Mouse (Mus musculus) cerebellum, adult 2 months (tissue): ENCODE data around the gene Ift57. TPM values are rescaled to one million over a fixed set of nuclear protein-coding genes. Genes with fewer than 3 reads are reported as not detected.

Experiments used
- DNase-seq, 2 experiments: peaks; one replicate each; pipeline ENCODE4 v3.0.0; 2021
- H3K27ac ChIP-seq: fragments of 200-500 bp; 2 replicates; pipeline ENCODE4 v1.5.1; 2012; ENCODE audit warnings: low read length, control low read depth, inconsistent platforms; ENCODE audit not compliant: insufficient read depth
- H3K27me3 ChIP-seq: fragments of 200-500 bp; 2 replicates; pipeline ENCODE4 v1.6.1; 2012; ENCODE audit warnings: inconsistent platforms, mild to moderate bottlenecking, low read length, moderate library complexity; ENCODE audit not compliant: control insufficient read depth, insufficient read depth
- H3K4me1 ChIP-seq: fragments of 200-500 bp; 2 replicates; pipeline ENCODE4 v1.6.1; 2011; ENCODE audit warnings: low read length; ENCODE audit not compliant: control insufficient read depth, insufficient read depth
- H3K4me3 ChIP-seq: fragments of 200-500 bp; replicated peaks from 2 replicates; pipeline ENCODE3; 2011; ENCODE audit warnings: mild to moderate bottlenecking, low read depth, low read length, control low read depth; ENCODE audit not compliant: insufficient read depth
- CTCF ChIP-seq: fragments of 200-500 bp; IDR thresholded peaks from 2 replicates; pipeline ENCODE4 v1.5.1; 2011; ENCODE audit warnings: low read depth, mild to moderate bottlenecking, control low read depth, low read length, moderate library complexity, borderline replicate concordance; ENCODE audit not compliant: insufficient read depth
- POLR2A ChIP-seq: fragments of 200-500 bp; IDR thresholded peaks from 2 replicates; pipeline ENCODE4 v1.6.1; 2011; ENCODE audit warnings: low read length, control low read depth, borderline replicate concordance; ENCODE audit not compliant: insufficient read depth
- WGBS: fragments of 180-500 bp; shearing (Covaris S2); methylation state at CpG from one replicate; pipeline ENCODE4 v1.1.7; 2018; 5-methylcytosine and 5-hydroxymethylcytosine counted together
- polyA plus RNA-seq: library from polyadenylated mRNA; depleted of rRNA; stranded (reverse); fragments of >200 nt; gene quantifications from 2 replicates; pipeline ENCODE4 v1.2.3, GENCODE M21; 2012

The Ift57 gene
- polyA plus RNA-seq, 1 experiment: 39.0 TPM

DNA sequence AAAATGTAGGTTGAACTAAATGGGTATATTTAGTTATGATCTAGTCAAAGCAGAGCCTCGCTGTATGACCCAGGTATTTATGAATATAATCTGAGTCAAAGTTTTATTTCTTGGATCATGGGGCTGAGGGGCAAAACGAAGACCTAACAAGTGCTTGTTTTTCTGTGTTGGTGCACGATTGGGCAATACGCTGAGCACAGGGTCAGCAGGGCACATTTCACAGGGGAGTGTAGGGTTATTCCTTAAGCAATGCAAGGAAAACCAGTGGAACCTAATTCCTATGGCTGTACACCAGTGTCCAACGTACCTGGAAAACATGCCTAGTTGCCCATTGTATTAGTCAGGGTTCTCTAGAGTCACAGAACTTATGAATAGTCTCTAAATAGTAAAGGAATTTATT is 88.7 kb downstream of the Ift57 start:
- Histone ChIP-seq H3K4me3 (no peak overlapping the region), H3K27me3 (no peaks in the 10 kb centered on the region), H3K4me1 (no peaks in the 10 kb centered on the region), H3K27ac (no peak overlapping the region)
- TF ChIP-seq CTCF: no peak
- TF ChIP-seq POLR2A: no peak
- DNase-seq: no peak
- 92% methylated on average over 5 of the region's 5 CpGs for WGBS

DNA sequence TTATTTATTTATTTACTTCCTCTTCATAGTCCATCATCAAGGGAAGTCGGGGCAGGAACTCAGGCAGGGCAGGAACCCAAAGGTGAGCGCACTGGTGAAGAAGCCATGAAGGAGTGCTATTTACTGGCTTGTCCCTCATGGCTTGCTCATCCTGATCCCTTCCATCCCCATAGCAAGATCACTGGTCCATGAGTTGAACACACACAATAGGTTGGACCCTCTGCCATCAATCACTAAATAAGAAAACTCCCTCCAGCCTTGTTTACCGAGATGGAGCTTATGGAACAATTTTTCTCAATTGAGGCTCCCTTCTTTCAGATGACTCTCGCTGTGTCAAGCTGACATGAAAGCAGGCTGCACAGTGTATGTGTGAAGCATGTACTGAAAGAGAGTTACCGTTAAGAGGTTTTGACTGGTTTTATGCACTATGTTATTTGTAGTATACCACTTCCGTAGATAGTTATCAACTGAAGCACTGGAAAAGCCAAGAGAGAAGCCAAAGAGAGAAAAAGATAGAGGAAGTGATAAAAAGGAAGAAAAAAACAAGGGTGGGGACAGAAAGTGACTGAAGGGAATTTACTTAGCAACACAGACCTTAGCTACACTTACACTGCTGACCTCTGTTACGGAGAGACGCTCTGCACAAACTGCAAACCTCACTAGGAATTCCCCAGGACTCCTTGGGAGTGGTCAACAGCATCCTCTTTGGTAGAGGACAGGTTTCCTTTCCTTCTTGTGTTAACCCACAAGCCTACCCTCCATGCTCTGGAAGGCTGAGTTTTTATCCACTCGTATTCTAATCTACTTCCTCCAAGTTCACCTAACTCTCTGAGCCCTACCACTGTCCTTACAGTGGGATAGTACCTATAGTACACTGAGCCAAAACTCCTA is 91.8 kb downstream of the Ift57 start:
- no peak for DNase-seq
- Histone ChIP-seq H3K4me3 (no peak overlapping the region), H3K4me1 (no peaks in the 10 kb centered on the region), H3K27ac (no peak overlapping the region), H3K27me3 (no peaks in the 10 kb centered on the region)
- WGBS: 87% methylated on average over 9 of the region's 9 CpGs
- TF ChIP-seq POLR2A (no peak), CTCF (no peak)

- H3K4me1 ChIP-seq: no peaks in the 10 kb centered on the region
- DNase-seq: no peak
- WGBS: 37% methylated on average over 9 of the region's 9 CpGs
- no peak for TF ChIP-seq POLR2A
- TF ChIP-seq CTCF: no peak
- H3K27ac ChIP-seq: no peak overlapping the region
- H3K4me3 ChIP-seq: no peak overlapping the region
- H3K27me3 ChIP-seq: no peaks in the 10 kb centered on the region
Measured at GRCm38 (mm10) chr16:49792446-49792878, 93.4 kb downstream of the Ift57 start.

GRCm38 (mm10) chr16:49793596-49793995 is 94.6 kb downstream of the Ift57 start:
- H3K27me3 ChIP-seq: no peaks in the 10 kb centered on the region
- no peak overlapping the region for H3K4me3 ChIP-seq
- no peaks in the 10 kb centered on the region for H3K4me1 ChIP-seq
- 95% methylated on average over 9 of the region's 9 CpGs for WGBS
- no peak for TF ChIP-seq CTCF
- TF ChIP-seq POLR2A: no peak
- H3K27ac ChIP-seq: no peak overlapping the region
- no peak for DNase-seq

DNA sequence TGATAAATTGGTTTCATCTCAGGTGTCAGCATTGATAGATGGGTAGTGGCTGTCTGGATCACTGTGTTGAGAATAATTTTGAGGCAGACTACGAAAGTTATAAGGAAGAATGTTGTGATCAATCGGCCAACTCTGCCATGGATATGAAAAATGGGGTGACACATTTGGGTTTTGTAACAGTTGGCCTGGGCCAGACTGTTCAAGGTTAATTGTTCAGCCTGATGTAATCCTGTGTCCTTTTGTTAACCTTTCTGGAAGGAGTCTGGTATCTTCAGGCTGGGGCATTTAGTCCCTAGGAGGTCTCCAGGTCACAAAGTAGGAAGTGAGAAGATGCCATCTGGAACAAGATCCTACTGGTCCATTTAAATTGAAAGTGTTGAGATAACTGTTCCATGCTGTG is 97.2 kb downstream of the Ift57 start:
- no peak for DNase-seq
- no peak for TF ChIP-seq CTCF
- no peak for TF ChIP-seq POLR2A
- H3K4me1 ChIP-seq: no peaks in the 10 kb centered on the region
- H3K27me3 ChIP-seq: no peaks in the 10 kb centered on the region
- H3K27ac ChIP-seq: no peak overlapping the region
- H3K4me3 ChIP-seq: no peak overlapping the region
- WGBS: 96% methylated on average over 2 of the region's 2 CpGs

- Histone ChIP-seq H3K27me3 (no peaks in the 10 kb centered on the region), H3K4me3 (no peak overlapping the region), H3K4me1 (no peaks in the 10 kb centered on the region), H3K27ac (no peak overlapping the region)
- TF ChIP-seq POLR2A (no peak), CTCF (no peak)
- DNase-seq: no peak
- WGBS: 88% methylated on average over 2 of the region's 2 CpGs
Measured at GRCm38 (mm10) chr16:49796954-49797353, 97.9 kb downstream of the Ift57 start.

DNA sequence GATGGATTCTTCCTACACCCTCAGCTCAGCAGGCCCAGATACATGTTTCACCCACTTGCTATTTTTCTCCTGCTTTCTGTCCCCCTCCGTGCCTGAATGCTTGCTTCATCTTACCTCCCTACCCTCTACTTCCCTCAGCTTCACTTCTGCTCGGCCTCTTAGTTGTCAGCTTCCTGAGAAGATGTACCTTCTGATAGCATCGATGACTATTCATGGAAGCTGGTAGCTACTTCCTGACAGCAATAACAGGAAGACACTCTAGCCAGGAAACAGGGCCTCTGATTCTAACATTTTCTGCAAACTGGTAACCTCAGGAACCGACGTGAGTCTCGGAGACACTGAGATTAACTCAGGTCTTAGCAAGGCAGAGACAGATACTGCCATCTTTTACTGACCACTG is 99.8 kb downstream of the Ift57 start:
- Histone ChIP-seq H3K4me3 (no peak overlapping the region), H3K27me3 (no peaks in the 10 kb centered on the region), H3K27ac (no peak overlapping the region), H3K4me1 (no peaks in the 10 kb centered on the region)
- WGBS: 89% methylated on average over 6 of the region's 6 CpGs
- TF ChIP-seq CTCF: no peak
- TF ChIP-seq POLR2A: no peak
- no peak for DNase-seq
